Mouse (Mus musculus) mammary gland, adult 2 months (tissue): ENCODE results near the gene Gpr183. TPM values are rescaled to one million over a fixed set of nuclear protein-coding genes. Genes with fewer than 3 reads are reported as not detected.

Experiments used
- polyA plus RNA-seq: library from polyadenylated mRNA; depleted of rRNA; stranded (reverse); fragments of >200 nt; gene quantifications from 2 replicates; pipeline ENCODE4 v1.2.3, GENCODE M21; 2012; ENCODE audit warnings: low replicate concordance; rRNA removed

Gpr183 gene
- 10.6 and 14.9 TPM in 2 replicates for polyA plus RNA-seq

DNA sequence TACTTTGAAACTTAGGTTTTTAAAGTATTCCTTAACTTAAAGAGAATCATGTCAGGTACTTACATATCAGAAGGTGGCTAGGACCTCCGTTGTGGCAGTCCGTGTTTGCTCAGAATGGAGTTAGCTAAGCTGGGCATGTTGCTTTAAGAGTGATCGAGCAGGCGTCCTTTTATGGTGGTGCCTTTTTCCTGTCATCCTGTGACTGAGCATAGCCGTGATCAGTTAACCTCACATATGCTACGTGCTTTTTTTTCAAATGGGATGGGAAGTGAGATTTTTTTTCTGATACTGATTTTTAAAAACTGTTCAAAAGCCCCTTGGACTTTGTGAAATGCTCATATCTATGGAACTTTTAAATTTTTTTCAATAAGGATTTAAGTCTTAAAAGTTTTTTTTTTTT is at the start of gene Gpr183:
Gene Gpr183, minus strand, starts transcription at position 206 of the 400 bp plus-strand sequence.

GRCm38 (mm10) chr14:121915621-121916020 is 49.4 kb downstream of the Gpr183 start, which contains the start of gene Gpr18:
Gene Gpr18, minus strand, starts transcription at chr14:121915781.

Other genes with a start within 250 kb of the Gpr183 start
- 20.4 and 33.5 TPM in 2 replicates for gene Dock9, start 167.4 kb downstream of the Gpr183 start, polyA plus RNA-seq
- 54.6 and 61.3 TPM in 2 replicates for gene Ubac2, start 86.6 kb downstream of the Gpr183 start, polyA plus RNA-seq
- gene Gpr18, start 49.4 kb downstream of the Gpr183 start, polyA plus RNA-seq: 40.9 and 46.8 TPM in 2 replicates
- 0.30 and 0.36 TPM in 2 replicates for gene Timm8a2, start 69.5 kb upstream of the Gpr183 start, polyA plus RNA-seq
- gene Tm9sf2, start 141.8 kb upstream of the Gpr183 start, polyA plus RNA-seq: 109 and 321 TPM in 2 replicates
- gene Clybl, start 216.5 kb upstream of the Gpr183 start, polyA plus RNA-seq: 14.5 and 39.1 TPM in 2 replicates